Mouse (Mus musculus) heart, postnatal 0 days (tissue): ENCODE measurements at regions not wholly inside any gene's neighbourhood (a gene's known extent, or its start where the extent isn't known, plus 50 kb on each side); places are given as distances from the start of the nearest gene placed in this dataset.

ENCODE experiments used
- ATAC-seq: fragments of 200-750 bp; cut with Nextera tagmentation; 2 replicates; pipeline ENCODE4 v1.8.0; 2017; ENCODE audit warnings: low read depth, moderate number of reproducible peaks, moderate library complexity; ENCODE audit not compliant: insufficient read depth
- DNase-seq: peaks from one replicate; pipeline ENCODE4 v3.0.0-alpha.2; 2016; ENCODE audit warnings: low spot score
- H3K27ac ChIP-seq: fragments of 300-500 bp; sonication (generic); 2 replicates; pipeline ENCODE4 v1.5.1; 2014; ENCODE audit warnings: low read depth, mild to moderate bottlenecking
- H3K27me3 ChIP-seq: fragments of 300-500 bp; sonication (generic); 2 replicates; pipeline ENCODE4 v1.6.1; 2014; ENCODE audit warnings: low read length, mixed read lengths; ENCODE audit not compliant: control insufficient read depth, insufficient read depth
- H3K36me3 ChIP-seq: fragments of 300-500 bp; sonication (generic); replicated peaks from 2 replicates; pipeline ENCODE4 v1.6.1; 2014; ENCODE audit warnings: low read length, mixed read lengths; ENCODE audit not compliant: control insufficient read depth, insufficient read depth
- H3K4me1 ChIP-seq: fragments of 300-500 bp; sonication (generic); 2 replicates; pipeline ENCODE4 v1.6.1; 2014; ENCODE audit warnings: antibody characterized with exemption; ENCODE audit not compliant: control insufficient read depth, insufficient read depth
- H3K4me2 ChIP-seq: fragments of 300-500 bp; sonication (generic); 2 replicates; pipeline ENCODE4 v1.6.1; 2014; ENCODE audit warnings: low read depth, mild to moderate bottlenecking, low read length, moderate library complexity
- H3K4me3 ChIP-seq: fragments of 300-500 bp; sonication (generic); 2 replicates; pipeline ENCODE4 v1.5.1; 2014; ENCODE audit warnings: low read depth, low read length
- H3K9ac ChIP-seq: fragments of 300-500 bp; sonication (generic); replicated peaks from 2 replicates; pipeline ENCODE4 v1.6.1; 2014; ENCODE audit warnings: low read depth, low read length, mixed read lengths
- H3K9me3 ChIP-seq: fragments of 300-500 bp; sonication (generic); replicated peaks from 2 replicates; pipeline ENCODE4 v1.6.1; 2016; ENCODE audit warnings: low read length; ENCODE audit not compliant: control insufficient read depth
- CTCF ChIP-seq: IDR thresholded peaks from 2 replicates; pipeline ENCODE4 v1.5.1; 2016; ENCODE audit warnings: antibody characterized with exemption, control low read depth, low read depth
- EP300 ChIP-seq: IDR thresholded peaks from 2 replicates; pipeline ENCODE4 v1.6.1; 2016; ENCODE audit warnings: antibody characterized with exemption, low read depth
- WGBS: fragments of 180-500 bp; shearing (Covaris S2); extraction: QIAGEN DNeasy Blood & Tissue Kit; methylation state at CpG from one replicate; pipeline ENCODE4 v1.1.7; 2014; 5-methylcytosine and 5-hydroxymethylcytosine counted together

DNA sequence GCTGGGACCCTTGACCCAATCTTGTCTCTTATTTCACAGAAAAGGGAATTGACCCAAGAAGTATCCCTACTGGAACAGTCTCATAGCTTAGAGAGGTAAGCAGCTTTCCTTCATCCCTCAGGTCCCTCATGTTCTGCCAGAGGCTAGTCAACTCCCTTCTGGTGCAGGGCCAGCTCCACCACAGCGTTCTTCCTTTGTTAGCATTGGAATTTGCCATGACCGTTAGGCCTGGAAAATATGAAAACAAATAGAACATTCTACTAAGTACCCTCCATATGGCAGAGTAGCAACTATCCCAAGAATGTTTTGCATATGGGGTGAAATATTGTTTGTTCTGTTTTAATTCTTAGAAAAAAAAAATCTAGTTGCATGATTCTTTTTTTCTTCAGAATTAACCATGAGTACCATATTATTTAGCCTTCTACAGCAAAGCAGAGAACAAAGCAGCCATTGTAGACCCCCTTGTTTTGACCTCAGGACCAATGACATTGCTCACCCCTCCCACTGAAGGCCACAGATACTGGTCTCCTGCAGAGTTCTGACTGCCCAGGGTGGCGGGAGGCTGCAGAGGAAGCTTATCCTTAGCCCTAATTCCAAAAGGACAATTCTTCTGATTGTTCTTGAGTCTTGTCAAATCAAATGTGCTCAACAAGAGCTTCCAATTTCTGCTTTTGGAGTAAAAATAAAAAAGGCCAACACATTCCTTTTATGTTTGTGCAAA is 78.1 kb upstream of the Ehbp1 start:
- H3K9ac ChIP-seq: no peak overlapping the region
- WGBS: 71% methylated on average over 3 of the region's 3 CpGs
- ATAC-seq (no peak), DNase-seq (no peak)
- H3K4me1 ChIP-seq: no peaks in the 10 kb centered on the region
- TF ChIP-seq CTCF (no peak), EP300 (no peak)
- no peaks in the 10 kb centered on the region for H3K27me3 ChIP-seq
- no peak overlapping the region for H3K4me2 ChIP-seq
- H3K27ac ChIP-seq: no peak overlapping the region
- H3K9me3 ChIP-seq: no peaks in the 10 kb centered on the region
- H3K4me3 ChIP-seq: no peak overlapping the region
- no peaks in the 10 kb centered on the region for H3K36me3 ChIP-seq

DNA sequence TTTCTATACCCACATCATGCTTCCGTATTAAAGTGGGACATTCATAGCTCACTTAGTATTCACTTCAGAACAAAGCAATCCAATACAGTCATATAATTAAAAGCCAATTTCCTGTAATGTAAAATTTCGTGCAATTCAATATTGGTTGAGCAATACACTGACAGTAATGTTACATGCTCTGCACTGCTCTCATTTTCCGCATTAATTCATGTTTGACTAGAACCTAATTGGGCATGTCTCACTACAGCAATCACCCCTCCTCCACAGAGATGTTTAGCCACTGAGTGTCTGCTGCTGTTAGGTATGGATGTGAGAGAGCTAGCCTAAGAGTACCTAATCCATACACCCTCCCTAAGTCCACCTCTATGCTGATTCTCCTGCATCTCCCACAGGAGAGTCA is 79.7 kb upstream of the Ehbp1 start:
- Histone ChIP-seq H3K27ac (no peak overlapping the region), H3K36me3 (no peaks in the 10 kb centered on the region), H3K4me2 (no peak overlapping the region), H3K4me3 (no peak overlapping the region), H3K27me3 (no peaks in the 10 kb centered on the region), H3K9me3 (no peaks in the 10 kb centered on the region), H3K9ac (no peak overlapping the region), H3K4me1 (no peaks in the 10 kb centered on the region)
- TF ChIP-seq EP300: no peak
- TF ChIP-seq CTCF: no peak
- 83% methylated on average over 3 of the region's 3 CpGs for WGBS
- ATAC-seq: no peak
- no peak for DNase-seq

DNA sequence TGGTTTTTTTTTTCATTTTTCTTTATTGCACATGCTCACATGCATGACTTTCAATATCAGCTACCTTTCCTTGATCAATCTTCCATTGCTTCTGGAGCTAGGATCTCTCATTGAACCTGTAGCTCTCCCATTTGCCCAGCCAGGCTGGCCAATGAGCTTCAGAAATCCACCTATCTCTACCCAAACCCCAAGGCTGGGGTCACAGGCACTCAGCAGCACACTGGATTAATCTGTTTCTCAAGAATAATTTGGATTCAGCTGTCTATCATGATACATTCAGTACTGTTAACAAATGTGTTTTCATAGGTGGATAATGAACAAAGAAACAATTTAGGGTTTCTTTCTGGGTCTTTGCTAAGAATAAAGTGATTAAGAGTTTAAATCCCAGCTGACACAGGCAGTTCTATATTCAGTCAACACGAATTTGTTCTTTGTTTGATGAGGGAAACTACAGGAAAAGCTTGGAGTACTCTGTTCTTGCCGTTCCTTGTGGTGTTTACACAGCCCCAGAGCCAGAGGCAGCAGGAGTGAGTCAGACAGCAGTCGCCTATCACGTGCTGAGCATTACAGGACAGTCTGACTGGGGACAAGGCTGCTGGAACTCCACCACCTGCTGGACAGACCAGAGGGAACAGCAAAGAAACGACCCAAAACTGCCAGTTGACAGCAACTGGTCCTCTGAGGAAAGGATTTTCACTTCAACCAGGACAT is 74.6 kb upstream of the Tmem17 start:
- H3K36me3 ChIP-seq: no peaks in the 10 kb centered on the region
- no peak overlapping the region for H3K4me3 ChIP-seq
- H3K9ac ChIP-seq: no peak overlapping the region
- H3K27me3 ChIP-seq: no peaks in the 10 kb centered on the region
- no peaks in the 10 kb centered on the region for H3K9me3 ChIP-seq
- 0 out of 2 replicates have a peak, but pooled peaks have one; percentile 31 for TF ChIP-seq EP300
- TF ChIP-seq CTCF: peak; percentile 74
- under 1% methylated on average over 5 of the region's 5 CpGs for WGBS
- peak overlapping the region; percentile 59 for H3K27ac ChIP-seq
- DNase-seq (peak; percentile 85), ATAC-seq (peak; percentile 99)
- peaks cover 17% of the 10 kb centered on the region for H3K4me1 ChIP-seq
- H3K4me2 ChIP-seq: no peak overlapping the region

DNA sequence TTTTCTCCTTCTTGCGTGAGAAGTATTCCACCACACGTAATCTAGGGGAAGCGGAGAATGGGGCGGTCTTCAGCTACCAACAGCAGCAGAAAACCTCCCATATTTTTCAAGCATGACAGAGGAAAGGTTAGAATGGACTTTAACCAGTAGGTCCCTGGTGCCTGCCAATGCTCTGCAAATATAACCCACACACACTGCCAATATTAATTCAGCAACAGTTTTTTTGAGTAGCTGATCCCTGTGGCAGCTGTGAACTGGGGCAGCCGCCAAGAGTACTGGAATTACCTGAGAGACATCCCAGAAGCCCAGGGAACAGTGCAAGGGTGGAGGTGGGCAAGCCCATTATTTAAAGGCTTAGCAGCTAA is 74.1 kb upstream of the Tmem17 start:
- Histone ChIP-seq H3K27ac (peak overlapping the region; percentile 59), H3K4me3 (no peak overlapping the region), H3K4me2 (no peak overlapping the region), H3K9ac (no peak overlapping the region), H3K9me3 (no peaks in the 10 kb centered on the region), H3K4me1 (peaks cover 17% of the 10 kb centered on the region), H3K27me3 (no peaks in the 10 kb centered on the region), H3K36me3 (no peaks in the 10 kb centered on the region)
- no peak for TF ChIP-seq CTCF
- no peak for TF ChIP-seq EP300
- WGBS: 66% methylated on average over 5 of the region's 5 CpGs
- 0 out of 2 replicates have a peak, but pooled peaks have one; percentile 9 for ATAC-seq
- no peak for DNase-seq

DNA sequence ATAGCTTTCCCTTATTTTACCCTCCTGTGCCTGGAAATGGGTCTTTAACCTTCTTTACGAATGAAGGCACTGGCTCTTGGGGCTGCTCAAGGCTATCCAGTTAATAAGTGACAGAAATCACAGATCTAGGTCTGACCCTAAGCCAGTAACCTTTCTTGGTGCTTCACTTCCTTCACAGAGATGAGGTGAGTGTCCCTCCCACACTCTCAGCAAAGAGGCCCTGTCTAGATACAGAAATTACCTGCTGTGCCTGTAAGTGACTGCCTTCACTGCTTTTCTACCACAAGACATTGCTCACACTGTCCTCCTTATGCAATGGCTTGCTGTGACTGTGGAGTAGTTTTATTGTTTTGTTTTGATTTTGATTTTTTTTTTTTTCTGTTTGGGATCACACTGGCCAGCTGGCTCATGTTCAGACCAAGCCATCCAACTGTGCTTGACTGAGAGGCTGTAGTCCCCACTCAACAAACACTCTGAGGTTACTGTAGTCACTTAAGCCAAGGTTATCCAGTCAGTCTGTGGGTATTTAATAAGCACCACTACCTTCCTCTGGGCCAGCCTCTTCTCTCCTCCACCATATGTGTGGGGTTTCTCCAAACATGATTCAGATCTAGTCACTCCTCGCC is 73.3 kb upstream of the Tmem17 start:
- H3K27me3 ChIP-seq: no peaks in the 10 kb centered on the region
- DNase-seq (no peak), ATAC-seq (no peak)
- H3K9ac ChIP-seq: no peak overlapping the region
- H3K27ac ChIP-seq: no peak overlapping the region
- TF ChIP-seq EP300 (no peak), CTCF (no peak)
- H3K4me3 ChIP-seq: no peak overlapping the region
- 87% methylated on average over 2 of the region's 2 CpGs for WGBS
- no peaks in the 10 kb centered on the region for H3K36me3 ChIP-seq
- peaks cover 17% of the 10 kb centered on the region for H3K4me1 ChIP-seq
- H3K4me2 ChIP-seq: no peak overlapping the region
- no peaks in the 10 kb centered on the region for H3K9me3 ChIP-seq
